Mouse (Mus musculus) T-helper 17 cell (primary cell): Measurements from ENCODE around the gene Lbh.

Source experiments
- in situ Hi-C, 2 experiments: fragments of 300-600 bp; cut with MboI, MseI; formaldehyde crosslinking; loops; 1 replicate in 1 of 2; 2 replicates in 1 of 2; pipeline ENCODE4 v1.15.1; 2025; ENCODE audit warnings: high pct_unique_total_duplicates in 2 of 2

Lbh gene

GRCm38 (mm10) chr17:72966878-72967277 lies 48.8 kb downstream of the Lbh start:
- in situ Hi-C loops = no loop called here

GRCm38 (mm10) chr17:72967371-72968175 lies 49.5 kb downstream of the Lbh start:
- in situ Hi-C loops = no loop called here

- in situ Hi-C loops = no loop called here
These were observed 50.6 kb downstream of the Lbh start for GRCm38 (mm10) chr17:72968666-72969065.

GRCm38 (mm10) chr17:72970631-72971161 lies 52.6 kb downstream of the Lbh start:
- in situ Hi-C loops = loop anchor here in 1 of 2 experiments (5.0 to 10.0 kb wide), 2 partner anchors 33 to 294 kb away; no protein-coding TSS in a partner anchor

- in situ Hi-C loops = loop anchor here in 1 of 2 experiments (5.0 to 10.0 kb wide), 2 partner anchors 36 to 292 kb away; no protein-coding TSS in a partner anchor
These were observed 54.9 kb downstream of the Lbh start for GRCm38 (mm10) chr17:72973041-72973440.

GRCm38 (mm10) chr17:72976258-72977231 lies 58.4 kb downstream of the Lbh start:
- in situ Hi-C loops = loop anchor here in 1 of 2 experiments (10.0 kb wide), 1 partner anchor 288 kb away; no protein-coding TSS in a partner anchor

- in situ Hi-C loops = loop anchor here in 1 of 2 experiments (10.0 kb wide), 1 partner anchor 287 kb away; no protein-coding TSS in a partner anchor
These were observed 59.5 kb downstream of the Lbh start for GRCm38 (mm10) chr17:72977616-72978015.

- in situ Hi-C loops = no loop called here
These were observed 64.1 kb downstream of the Lbh start for GRCm38 (mm10) chr17:72982156-72982555.

GRCm38 (mm10) chr17:72983471-72983870 lies 65.4 kb downstream of the Lbh start:
- in situ Hi-C loops = no loop called here

GRCm38 (mm10) chr17:72989025-72989424 lies 70.9 kb downstream of the Lbh start:
- in situ Hi-C loops = no loop called here
